Mouse (Mus musculus): Measurements from ENCODE around the gene Cpne7. TPM values are rescaled to one million over a fixed set of nuclear protein-coding genes. Genes with fewer than 3 reads are reported as not detected.

The Cpne7 gene
- polyA plus RNA-seq, 1 experiment from 2014 or later: 3.3 TPM

DNA sequence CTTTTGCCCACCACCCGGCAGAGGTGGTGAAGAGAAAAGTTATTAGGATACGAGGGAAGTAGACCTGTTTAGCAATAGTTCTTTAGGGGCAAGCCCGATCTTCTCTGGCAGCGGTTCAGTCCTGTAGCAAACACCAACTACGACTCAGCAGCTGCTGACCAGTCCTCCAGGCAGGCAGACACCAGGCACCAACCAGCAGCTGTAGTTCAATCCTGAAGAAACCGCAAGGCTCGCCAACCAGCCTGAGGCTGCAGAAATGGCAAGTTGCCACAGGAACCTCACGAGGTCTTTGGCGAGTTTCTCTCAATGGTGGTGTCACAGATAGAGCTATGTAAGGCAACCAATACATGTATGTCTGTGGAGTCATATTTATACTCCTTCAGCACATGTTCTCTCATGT is 4.3 kb upstream of the Cpne7 start:
- peaks cover 14% of the 10 kb centered on the region for H3K4me1 ChIP-seq (replicated peaks; ENCODE audit: insufficient read depth, low read length)
- H3K27me3 ChIP-seq (ENCODE audit: insufficient read depth, low read length): peaks cover 18% of the 10 kb centered on the region
- 77% methylated on average over 9 of the region's 9 CpGs for WGBS
- ATAC-seq (replicated peaks; ENCODE audit: low FRiP score, low read depth): no peak
- H3K4me2 ChIP-seq (ENCODE audit: low read length): no peak overlapping the region
- no peak for DNase-seq (ENCODE audit: low spot score)
- no peaks in the 10 kb centered on the region for H3K9me3 ChIP-seq (replicated peaks; ENCODE audit: low read length)
- H3K9ac ChIP-seq (ENCODE audit: low read depth, low read length): no peak overlapping the region
- H3K4me3 ChIP-seq (replicated peaks; ENCODE audit: low read depth, low read length): no peak overlapping the region
- no peaks in the 10 kb centered on the region for H3K36me3 ChIP-seq (ENCODE audit: insufficient read depth, low read length)
- TF ChIP-seq CTCF (IDR thresholded peaks at IDR 0.05; ENCODE audit: low read depth): no peak
- H3K27ac ChIP-seq: no peak overlapping the region

DNA sequence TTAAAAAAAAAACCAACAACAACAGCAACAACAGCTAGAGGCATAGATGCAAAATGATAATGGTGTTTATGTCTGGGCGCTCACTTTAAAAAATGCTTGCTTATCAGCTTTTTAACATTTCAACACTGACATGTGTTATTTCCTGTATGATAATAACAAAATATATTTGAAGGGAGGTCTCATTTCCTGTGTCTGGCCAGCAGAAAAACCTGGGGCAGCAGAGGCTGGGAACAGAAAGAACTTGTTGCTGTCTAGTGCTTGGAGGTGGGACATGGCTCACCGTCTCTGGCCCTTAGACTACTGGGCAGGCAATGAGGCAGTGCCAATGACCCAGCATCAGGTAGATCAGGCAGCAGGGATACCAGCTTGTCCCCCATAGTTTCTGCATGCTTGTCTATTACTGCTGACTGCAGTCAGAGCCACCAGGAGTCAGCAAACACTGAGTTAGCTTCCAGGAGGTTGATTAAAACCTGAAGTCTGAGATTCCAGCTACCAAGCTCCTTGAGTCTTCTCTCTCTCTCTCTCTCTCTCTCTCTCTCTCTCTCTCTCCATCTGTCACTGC is 3.2 kb upstream of the Cpne7 start:
- Histone ChIP-seq H3K27me3 (ENCODE audit: insufficient read depth, low read length) (peaks cover 24% of the 10 kb centered on the region), H3K9ac (ENCODE audit: low read depth, low read length) (no peak overlapping the region), H3K36me3 (ENCODE audit: insufficient read depth, low read length) (no peaks in the 10 kb centered on the region), H3K4me1 (replicated peaks; ENCODE audit: insufficient read depth, low read length) (peaks cover 14% of the 10 kb centered on the region), H3K4me3 (replicated peaks; ENCODE audit: low read depth, low read length) (no peak overlapping the region), H3K9me3 (replicated peaks; ENCODE audit: low read length) (no peaks in the 10 kb centered on the region), H3K4me2 (ENCODE audit: low read length) (no peak overlapping the region), H3K27ac (peak overlapping the region; percentile 25; the same call in 1 of the 2 replicates)
- TF ChIP-seq CTCF (IDR thresholded peaks at IDR 0.05; ENCODE audit: low read depth): peak; percentile 41; the same call in 1 of the 2 replicates
- 46% methylated on average over 2 of the region's 2 CpGs for WGBS
- ATAC-seq (replicated peaks; ENCODE audit: low FRiP score, low read depth): no peak
- DNase-seq (ENCODE audit: low spot score): peak; percentile 61

DNA sequence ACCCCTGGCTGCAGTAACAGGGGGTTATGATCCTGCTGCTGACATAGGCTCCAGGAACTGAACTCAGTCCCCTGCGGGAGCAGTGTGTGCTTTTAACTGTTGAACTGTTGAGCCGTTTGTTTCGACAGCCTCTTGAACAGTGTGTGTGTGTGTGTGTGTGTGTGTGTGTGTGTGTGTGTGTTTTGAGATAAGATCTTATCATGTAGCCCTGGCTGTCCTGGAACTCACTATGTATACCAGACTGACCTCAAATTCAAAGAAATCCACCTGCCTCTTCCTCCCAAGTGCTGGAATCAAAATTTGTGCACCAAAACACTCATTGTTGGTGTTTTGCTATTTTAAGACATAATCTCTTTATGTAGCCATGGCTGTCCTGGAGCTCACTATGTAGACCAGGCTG is 2.5 kb upstream of the Cpne7 start:
- 43% methylated on average over 3 of the region's 3 CpGs for WGBS

DNA sequence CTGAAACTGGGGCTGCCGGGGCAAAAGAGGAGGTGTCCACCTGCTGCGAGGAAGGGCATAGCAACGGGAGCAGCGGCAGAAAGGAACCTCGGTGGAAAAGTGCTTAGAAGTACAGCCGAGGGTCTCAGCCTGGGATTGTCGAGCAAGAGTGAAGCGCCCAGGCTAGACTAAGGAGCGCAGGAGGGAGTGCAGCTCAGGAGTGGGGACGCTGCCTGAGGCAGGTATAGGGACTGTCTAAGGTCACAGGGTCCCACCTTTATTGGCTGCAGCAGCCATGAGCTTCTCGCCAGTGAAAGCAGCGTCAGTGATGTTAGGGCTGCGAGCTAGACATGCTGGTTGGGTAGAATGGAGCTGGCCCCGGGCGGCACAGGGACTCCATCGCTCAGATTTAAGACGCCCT is 570 bp downstream of the Cpne7 start:
- peaks cover 19% of the 10 kb centered on the region for H3K4me1 ChIP-seq (replicated peaks; ENCODE audit: insufficient read depth, low read length)
- H3K4me2 ChIP-seq (ENCODE audit: low read length): peak overlapping the region; percentile 66
- DNase-seq (ENCODE audit: low spot score): no peak
- no peaks in the 10 kb centered on the region for H3K9me3 ChIP-seq (replicated peaks; ENCODE audit: low read length)
- no peaks in the 10 kb centered on the region for H3K36me3 ChIP-seq (ENCODE audit: insufficient read depth, low read length)
- ATAC-seq (replicated peaks; ENCODE audit: low FRiP score, low read depth): no peak
- peaks cover 24% of the 10 kb centered on the region for H3K27me3 ChIP-seq (ENCODE audit: insufficient read depth, low read length)
- peak overlapping the region; percentile 45 for H3K4me3 ChIP-seq (replicated peaks; ENCODE audit: low read depth, low read length)
- peak overlapping the region; percentile 2; the same call in 1 of the 2 replicates for H3K9ac ChIP-seq (ENCODE audit: low read depth, low read length)
- WGBS: 3% methylated on average over 17 of the region's 17 CpGs
- H3K27ac ChIP-seq: no peak overlapping the region
- TF ChIP-seq CTCF (IDR thresholded peaks at IDR 0.05; ENCODE audit: low read depth): no peak

More for the DNA sequence above, 2.5 kb upstream of the Cpne7 start:
- H3K27me3 ChIP-seq (ENCODE audit: insufficient read depth, low read length): peaks cover 24% of the 10 kb centered on the region
- TF ChIP-seq CTCF (IDR thresholded peaks at IDR 0.05; ENCODE audit: low read depth): no peak
- DNase-seq (ENCODE audit: low spot score) (no peak), ATAC-seq (replicated peaks; ENCODE audit: low FRiP score, low read depth) (no peak)
- no peak overlapping the region for H3K4me3 ChIP-seq (replicated peaks; ENCODE audit: low read depth, low read length)
- peak overlapping the region; percentile 25; the same call in 1 of the 2 replicates for H3K27ac ChIP-seq
- no peak overlapping the region for H3K4me2 ChIP-seq (ENCODE audit: low read length)
- H3K9me3 ChIP-seq (replicated peaks; ENCODE audit: low read length): no peaks in the 10 kb centered on the region
- peaks cover 14% of the 10 kb centered on the region for H3K4me1 ChIP-seq (replicated peaks; ENCODE audit: insufficient read depth, low read length)
- H3K9ac ChIP-seq (ENCODE audit: low read depth, low read length): no peak overlapping the region
- no peaks in the 10 kb centered on the region for H3K36me3 ChIP-seq (ENCODE audit: insufficient read depth, low read length)

DNA sequence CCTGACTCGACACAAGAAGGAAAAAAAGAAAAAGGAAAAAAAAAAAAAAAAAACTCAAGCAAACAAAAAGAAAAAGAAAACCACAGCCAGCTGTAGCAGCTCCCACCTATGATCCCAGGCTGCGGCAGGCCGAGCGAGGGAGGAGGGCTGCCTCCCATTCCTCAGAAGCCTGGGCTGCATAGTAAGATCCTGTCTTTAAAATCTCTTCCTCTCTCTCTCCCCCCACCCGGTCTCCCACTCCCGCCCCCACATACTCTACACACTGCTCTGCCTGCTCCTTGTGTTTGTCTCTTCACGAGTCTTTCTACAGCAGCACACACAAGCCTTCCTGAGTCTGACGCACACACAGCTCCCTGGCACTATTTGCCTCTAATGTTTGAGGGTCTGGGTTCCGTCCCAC is 4.9 kb downstream of the Cpne7 start:
- no peaks in the 10 kb centered on the region for H3K9me3 ChIP-seq (replicated peaks; ENCODE audit: low read length)
- DNase-seq (ENCODE audit: low spot score) (peak; percentile 88), ATAC-seq (replicated peaks; ENCODE audit: low FRiP score, low read depth) (no peak)
- no peak overlapping the region for H3K27ac ChIP-seq
- WGBS: 29% methylated on average over 9 of the region's 9 CpGs
- H3K36me3 ChIP-seq (ENCODE audit: insufficient read depth, low read length): no peaks in the 10 kb centered on the region
- peaks cover 16% of the 10 kb centered on the region for H3K27me3 ChIP-seq (ENCODE audit: insufficient read depth, low read length)
- TF ChIP-seq CTCF (IDR thresholded peaks at IDR 0.05; ENCODE audit: low read depth): no peak
- peaks cover 21% of the 10 kb centered on the region for H3K4me1 ChIP-seq (replicated peaks; ENCODE audit: insufficient read depth, low read length)
- no peak overlapping the region for H3K4me3 ChIP-seq (replicated peaks; ENCODE audit: low read depth, low read length)
- H3K9ac ChIP-seq (ENCODE audit: low read depth, low read length): peak overlapping the region; percentile 14; the same call in 1 of the 2 replicates
- H3K4me2 ChIP-seq (ENCODE audit: low read length): no peak overlapping the region

DNA sequence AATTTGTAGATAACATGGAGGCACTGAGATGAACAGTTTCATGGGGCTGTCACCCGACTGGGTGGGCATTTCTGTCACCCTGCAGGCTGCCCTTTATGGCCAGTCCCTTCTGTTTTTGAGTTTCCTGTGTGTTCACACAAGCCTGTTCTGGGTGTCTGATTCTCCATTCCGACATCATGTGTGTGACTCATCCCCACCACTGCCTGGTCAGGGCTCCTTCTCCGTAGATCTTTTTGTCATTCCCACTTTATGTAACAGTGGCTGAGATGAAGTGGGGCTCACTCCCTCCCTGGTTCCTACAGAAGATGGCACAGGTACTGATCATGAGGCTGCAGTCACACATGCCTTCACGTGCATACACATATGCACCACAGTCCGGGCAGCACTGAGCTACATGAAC is 5.5 kb downstream of the Cpne7 start:
- Histone ChIP-seq H3K36me3 (ENCODE audit: insufficient read depth, low read length) (no peaks in the 10 kb centered on the region), H3K9me3 (replicated peaks; ENCODE audit: low read length) (no peaks in the 10 kb centered on the region), H3K4me1 (replicated peaks; ENCODE audit: insufficient read depth, low read length) (peaks cover 14% of the 10 kb centered on the region; the same call in 1 of the 2 replicates), H3K27ac (no peak overlapping the region), H3K4me3 (replicated peaks; ENCODE audit: low read depth, low read length) (no peak overlapping the region), H3K27me3 (ENCODE audit: insufficient read depth, low read length) (peaks cover 11% of the 10 kb centered on the region), H3K4me2 (ENCODE audit: low read length) (no peak overlapping the region), H3K9ac (ENCODE audit: low read depth, low read length) (peak overlapping the region; percentile 14; the same call in 1 of the 2 replicates)
- WGBS: 78% methylated on average over 5 of the region's 5 CpGs
- DNase-seq (ENCODE audit: low spot score): no peak
- no peak for TF ChIP-seq CTCF (IDR thresholded peaks at IDR 0.05; ENCODE audit: low read depth)
- ATAC-seq (replicated peaks; ENCODE audit: low FRiP score, low read depth): no peak
